Mouse (Mus musculus): ENCODE measurements around the gene AI854703.
"Not testable (repeated sequence)": the region's sequence is repeated elsewhere in the genome, so short reads cannot be mapped to it uniquely, and the experiment has no call there.

Gene AI854703

DNA sequence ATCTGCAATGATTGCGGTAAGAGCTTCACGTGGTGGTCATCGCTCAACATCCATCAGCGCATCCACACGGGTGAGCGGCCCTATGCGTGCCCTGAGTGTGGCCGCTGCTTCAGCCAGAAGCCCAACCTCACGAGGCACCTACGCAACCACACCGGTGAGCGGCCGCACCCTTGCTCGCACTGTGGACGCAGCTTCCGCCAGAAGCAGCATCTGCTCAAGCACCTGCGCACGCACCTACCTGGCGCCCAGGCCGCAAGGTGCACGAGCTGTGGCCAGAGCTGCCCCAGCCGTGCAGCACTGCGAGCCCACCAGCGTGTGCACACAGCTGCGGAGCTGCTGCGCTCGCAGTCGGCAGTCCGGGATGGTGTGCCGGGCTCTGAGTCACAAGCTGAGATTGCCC, 6.5 kb upstream of the AI854703 start:
- DNase-seq: no peak

DNA sequence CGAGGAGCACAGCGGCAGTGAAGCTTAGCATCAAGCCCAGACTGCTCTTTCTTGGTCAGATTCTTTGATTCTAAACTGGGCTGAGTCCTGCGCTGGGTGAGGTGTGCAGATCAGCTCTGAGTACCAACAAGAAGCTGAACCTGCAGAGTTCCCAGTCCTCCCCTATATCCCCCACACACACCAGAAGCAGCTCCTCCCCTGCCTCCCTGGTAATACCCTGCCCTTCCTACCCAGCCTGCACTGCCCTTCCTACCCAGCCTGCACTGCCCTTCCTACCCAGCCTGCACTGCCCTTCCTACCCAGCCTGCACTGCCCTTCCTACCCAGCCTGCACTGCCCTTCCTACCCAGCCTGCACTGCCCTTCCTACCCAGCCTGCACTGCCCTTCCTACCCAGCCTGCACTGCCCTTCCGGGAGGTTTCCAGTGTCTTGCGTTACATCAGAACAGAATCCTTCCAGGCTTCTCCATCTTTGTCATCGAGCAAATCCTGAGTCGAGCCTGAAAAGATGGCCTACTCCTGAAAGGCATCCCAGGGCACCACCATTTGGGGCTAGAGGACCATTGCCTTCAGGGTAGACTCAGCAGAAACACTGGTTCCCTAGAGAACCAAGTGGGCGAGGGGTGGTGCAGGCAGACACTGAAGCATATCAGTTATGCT, 4.2 kb upstream of the AI854703 start:
- not testable (repeated sequence) for DNase-seq

DNA sequence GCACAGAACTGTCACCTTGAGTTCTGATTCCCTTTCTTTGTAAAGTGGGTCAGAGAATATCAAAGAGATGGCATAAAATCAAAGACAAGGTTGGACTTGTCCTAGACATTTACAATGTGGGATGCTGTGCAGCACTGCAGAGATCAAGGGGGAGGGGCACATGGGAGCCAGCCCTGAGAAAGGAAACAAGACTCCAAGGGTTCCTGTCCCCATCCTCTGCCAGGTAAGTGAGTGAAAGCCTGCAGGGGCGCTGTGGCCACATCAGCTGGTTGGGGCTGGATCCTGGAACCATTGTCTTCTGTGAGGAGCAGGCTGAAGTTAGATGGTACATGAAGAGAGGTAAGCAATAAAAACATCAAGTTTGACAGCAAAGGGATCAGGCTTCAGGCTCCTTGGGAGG, 3.1 kb upstream of the AI854703 start:
- DNase-seq: no peak

DNA sequence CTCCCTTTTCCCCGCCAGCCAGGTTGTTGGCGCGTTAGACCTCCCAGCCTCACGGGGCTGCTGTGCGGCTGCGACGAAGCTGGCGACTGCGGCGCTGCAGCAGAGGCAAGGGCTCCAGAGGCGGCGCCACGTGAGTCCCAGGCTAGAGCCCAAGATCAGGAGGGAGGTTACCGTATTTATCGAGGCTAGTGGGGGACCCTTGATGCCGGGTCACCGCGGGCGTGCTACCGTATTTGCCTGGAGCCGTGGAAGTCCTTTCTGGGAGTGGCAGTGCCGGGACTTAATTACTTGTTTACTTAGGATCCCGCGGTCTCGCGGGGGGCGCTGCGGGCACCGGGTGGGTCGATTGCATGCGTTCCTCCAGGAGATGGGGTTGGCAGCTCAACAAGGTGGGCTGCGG, 420 bp downstream of the AI854703 start:
- DNase-seq: peak; percentile 89

DNA sequence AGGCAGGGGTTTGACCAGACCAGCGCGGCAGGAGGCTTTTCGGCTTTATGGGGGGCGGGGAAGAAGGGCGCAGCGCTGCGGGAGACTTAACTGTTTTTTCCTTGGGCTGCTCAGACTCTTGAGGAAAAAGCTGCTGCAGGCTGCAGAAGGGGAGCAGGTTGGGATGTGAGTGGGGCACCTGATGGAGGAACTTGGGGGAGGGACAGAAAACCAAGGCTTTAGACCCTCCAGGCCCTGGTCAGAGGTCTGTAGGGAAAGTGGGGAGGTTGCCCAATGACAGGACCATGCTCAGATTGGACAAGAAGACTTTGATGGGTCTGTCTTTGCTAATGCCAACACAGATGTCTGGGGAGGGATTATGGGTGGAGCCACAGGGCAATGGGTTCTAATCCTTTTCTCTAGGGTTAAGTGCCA, 954 bp downstream of the AI854703 start:
- peak; percentile 78 for DNase-seq

DNA sequence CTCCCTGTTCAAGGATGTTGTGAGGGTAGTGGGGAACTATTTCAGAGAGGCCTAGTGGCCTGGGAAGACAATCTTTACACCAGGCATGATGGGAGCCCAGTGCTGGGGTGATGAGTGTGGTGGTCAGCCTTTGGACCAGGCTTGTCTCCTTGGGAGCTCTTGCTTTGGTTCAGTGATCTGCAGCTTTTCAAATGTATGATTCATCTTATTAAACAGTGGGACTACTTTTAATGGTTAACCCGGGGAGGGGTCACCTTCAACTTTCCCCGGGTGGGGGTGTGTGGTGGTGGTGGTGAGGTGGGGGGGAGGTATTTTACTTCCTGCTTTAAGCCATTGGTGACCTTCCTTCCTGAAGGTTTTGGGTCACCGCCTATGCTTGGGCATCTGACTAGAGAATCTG, 1.8 kb downstream of the AI854703 start:
- DNase-seq: peak; percentile 94

DNA sequence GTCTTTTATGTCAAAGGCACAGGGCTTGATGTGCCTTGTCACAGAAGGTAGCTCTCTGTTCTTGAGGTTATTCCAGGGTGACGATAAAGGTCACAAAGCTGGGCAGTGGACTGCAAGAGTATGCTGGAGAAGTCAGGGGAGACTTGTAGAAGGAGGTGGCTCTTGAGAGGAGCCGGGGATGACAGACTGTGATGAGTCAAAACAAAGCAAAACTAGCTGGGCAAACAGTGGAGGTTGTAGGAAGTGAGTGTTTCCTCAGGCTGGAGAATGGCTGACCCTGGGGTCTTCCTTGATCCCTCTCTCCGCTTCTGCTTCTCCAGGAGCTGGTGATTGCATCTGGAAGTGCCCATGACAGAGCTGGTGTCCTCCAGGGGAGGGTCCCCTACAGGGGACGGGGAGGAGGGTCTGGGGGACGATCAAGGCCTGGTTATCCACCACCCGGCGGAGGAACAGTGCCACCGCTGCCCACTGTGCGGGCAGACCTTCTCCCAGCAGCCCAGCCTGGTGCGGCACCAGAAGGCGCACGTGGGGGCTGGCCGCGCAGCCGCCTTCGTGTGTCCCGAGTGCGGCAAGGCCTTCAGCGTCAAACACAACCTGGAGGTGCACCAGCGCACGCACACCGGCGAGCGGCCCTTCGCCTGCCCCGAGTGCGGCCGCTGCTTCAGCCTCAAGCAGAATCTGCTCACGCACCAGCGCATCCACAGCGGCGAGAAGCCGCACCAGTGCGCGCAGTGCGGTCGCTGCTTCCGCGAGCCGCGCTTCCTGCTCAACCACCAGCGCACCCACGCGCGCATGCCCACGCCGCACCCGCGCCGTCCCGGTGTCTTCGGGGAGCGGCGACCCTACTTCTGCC, 2.5 kb downstream of the AI854703 start:
- no peak for DNase-seq

DNA sequence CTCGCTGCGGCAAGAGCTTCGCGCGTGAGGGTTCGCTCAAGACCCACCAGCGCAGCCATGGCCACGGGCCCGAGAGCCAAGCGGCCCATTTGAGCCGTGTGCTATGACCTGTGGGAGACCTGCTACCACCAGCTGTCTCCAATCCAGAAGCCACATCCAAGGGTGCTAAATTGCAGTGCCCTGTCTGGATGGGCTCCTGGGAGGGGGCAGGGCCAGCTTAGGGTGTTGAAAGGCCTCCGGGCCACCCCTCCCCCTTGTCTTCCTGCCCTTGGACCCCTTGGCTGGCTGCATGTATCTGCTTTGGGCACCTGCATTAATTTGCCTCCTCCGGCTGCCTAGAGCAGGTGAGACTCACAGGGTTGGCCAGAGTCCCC, 3.1 kb downstream of the AI854703 start:
- DNase-seq: peak; percentile 79

DNA sequence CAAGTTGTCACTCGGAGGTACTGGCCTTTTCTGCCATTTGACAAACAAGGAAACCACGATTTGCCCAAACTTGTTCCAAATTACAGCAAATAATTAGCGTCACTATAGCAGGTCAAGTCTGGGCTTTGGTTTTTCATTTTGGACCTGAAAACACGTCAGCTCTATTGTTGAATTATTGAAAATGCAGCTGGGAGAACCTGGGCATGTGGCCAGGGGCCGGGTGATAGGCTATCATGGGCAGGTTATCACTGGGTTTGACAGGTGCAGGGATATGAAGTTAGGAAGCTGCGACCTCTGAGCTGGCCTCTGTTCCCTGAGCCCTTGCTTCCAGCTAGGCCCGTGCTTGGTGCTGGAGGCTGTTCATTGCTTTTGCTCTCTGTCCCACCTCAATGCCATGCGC, 4.3 kb downstream of the AI854703 start:
- DNase-seq: no peak

DNA sequence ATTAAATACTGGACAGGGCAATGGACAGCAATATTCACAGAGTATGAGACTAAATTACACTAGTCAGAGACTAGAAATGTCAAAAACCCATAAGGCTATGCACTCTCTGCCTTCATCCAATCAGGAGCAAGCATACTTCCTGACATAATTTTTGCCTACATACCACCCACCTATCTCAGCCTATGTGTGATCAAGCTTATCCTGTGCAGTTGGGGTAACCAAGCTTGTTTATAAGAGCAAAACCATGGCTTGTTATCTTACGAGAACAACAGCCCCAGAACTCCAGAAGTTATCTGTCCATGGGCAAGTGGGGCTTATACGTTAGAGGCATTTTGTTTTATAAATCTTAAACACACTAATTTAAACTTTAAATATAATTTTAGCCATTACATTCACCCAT, 8.5 kb downstream of the AI854703 start:
- DNase-seq: no peak

DNA sequence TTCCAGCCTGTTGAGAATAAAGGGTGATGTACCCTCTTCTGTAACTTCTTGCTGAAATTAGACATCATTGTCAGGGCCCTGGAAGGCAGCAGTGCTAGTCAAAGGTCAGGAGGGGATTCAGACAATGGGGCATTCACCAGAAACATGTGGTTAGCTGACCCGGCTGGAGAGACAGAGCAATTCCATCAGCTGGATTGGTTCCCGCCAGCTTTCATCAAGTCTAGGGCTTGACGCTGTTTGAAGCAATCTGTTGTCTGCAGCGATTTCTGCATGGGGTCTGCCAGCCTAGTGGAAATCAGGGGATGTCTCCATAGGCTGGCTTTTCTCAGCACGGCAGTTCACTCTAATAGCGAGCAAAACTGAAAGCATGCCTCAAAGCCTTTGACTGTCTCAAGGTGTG, 10.0 kb downstream of the AI854703 start:
- DNase-seq: no peak

DNA sequence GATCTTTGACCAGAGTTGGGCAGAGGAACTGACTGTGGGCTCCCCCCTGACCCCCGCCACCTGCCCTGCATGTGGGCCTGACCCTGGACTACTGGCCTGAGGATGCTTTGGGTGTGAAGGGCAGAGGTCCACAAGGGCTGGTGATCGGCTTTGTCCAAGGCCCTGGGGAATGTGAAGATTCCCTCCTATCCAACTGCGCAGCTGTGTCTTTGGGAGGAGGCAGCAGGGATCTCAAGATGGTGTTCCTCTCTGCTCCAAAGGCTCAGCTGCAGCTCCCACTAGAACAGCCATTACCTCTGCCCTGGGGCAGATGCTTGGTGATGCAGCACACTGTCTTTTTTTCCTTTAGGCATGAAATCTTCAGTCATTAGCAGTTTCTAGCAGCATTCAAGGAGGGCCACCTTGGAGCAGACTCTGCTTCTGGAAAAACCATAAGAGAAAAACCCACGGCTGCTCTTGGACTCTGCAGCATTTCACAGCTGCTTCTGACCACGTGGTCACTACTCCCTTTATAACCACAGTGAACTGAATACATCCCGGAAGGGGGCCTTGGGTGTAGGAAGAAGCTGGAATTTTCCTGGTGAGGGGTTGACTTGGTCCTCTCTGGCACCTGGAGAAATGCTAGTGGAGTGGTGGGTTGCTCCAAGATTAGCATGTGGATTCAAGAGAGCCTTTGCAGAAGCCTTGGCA, 11.4 kb downstream of the AI854703 start:
- no peak for DNase-seq

DNA sequence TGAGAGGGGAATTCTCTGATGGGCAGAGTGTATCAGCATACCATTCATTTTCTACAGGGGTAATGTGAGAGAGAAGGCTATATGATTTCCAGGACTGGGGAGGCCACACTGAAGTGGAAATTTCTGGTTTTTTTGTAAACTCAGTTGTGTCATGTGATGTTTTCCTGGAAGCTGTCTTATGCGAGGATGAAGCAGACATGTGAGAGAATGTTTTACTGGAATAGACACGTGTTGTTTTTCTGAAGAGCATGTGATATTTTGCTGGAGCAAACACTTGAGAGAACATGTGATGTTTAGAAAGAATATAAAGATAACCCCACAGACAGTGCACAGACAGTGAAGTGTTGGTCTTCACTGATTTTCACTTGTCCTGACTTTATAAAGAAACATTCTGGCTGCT, 12.0 kb downstream of the AI854703 start:
- peak; percentile 72 for DNase-seq

DNA sequence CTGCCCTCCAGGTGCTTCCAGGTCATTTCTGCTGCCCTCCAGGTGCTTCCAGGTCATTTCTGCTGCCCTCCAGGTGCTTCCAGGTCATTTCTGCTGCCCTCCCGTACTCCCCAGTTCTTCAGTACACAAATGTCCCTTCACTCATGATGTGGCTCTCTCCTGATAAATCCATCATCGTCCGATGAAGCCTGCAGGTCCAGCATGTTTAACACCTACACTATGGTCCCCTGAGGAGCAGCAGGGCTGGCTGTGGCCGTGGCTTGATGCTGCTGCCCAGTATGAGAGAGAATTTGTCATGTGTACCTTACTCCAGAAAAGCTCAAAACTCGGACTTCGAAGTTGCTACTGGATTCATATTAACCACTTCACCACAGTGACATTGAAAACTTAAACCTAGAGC, 14.8 kb downstream of the AI854703 start:
- DNase-seq: no peak

DNA sequence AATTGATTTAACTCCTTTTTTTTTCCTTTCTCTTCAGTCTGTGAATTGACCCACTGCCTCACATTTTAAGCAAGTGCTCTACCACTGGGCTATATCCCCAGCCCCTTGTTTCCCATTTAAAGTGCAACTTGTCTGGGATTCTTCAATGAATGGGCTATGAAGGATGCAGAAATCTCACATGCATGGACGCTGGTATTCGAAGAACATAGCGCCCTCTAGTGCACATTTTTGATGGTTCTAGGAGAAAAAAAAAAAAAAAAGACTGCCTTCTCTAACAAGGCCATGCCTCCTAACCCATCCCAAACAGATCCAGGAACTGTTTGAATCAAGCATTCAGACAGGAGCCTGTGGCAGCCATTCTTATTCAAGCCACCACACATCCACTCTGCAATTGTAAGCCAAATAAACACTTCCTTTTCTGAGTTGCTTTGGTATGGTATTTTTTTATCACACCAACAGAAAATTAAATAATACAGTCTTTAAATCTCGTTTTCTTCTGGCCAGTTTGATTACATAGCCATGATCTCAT, 16.3 kb downstream of the AI854703 start:
- DNase-seq: peak; percentile 73

DNA sequence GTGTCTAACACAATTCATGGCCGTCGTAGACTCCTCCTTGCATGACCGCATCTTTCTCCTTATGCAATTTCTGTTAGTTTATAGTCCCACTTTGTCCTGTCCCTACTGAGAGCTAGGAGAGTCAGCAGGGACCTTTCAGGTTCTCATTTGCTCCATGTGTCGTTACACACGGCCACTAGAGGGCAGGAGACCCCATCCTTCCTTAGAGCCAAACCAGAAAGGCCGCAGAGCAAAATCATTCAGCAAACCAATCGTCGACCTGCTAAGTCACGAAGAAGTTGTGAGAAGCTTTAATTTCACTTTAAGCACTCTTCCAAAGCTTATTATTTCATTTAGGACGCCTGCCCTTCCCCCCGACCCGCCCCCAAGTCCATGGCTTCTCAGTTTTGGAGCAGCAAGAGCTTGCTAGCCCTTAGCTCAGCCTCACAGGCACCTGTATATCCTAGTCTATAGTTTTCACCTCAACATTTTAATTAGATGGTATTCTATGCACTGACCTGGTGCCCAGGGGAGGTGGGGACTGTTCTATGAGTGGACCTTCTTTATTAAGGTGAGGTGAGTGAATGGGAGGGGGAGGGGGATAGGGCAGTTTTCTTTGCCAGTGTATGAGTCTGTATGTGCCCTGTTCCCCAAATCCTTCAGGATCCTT, 19.2 kb downstream of the AI854703 start:
- DNase-seq: peak; percentile 85

DNA sequence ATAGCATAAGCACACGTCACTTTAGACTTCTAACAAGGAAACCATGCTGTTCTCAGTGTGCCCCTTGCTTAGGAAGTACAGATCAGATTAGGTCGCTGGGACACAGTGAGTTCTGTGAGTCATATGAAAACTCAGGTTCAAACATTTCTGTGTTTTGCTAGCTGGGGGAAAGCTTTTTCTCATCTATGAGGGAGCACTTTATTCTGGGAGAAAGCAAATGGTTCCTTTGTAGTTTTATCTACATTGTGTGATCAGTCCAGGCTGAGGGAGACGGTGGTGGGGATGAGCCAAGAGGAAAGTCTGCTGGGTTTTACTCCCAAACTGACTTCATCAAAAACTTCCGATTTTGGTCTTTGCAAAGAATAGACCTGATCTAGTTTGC, 19.7 kb downstream of the AI854703 start:
- no peak for DNase-seq

DNA sequence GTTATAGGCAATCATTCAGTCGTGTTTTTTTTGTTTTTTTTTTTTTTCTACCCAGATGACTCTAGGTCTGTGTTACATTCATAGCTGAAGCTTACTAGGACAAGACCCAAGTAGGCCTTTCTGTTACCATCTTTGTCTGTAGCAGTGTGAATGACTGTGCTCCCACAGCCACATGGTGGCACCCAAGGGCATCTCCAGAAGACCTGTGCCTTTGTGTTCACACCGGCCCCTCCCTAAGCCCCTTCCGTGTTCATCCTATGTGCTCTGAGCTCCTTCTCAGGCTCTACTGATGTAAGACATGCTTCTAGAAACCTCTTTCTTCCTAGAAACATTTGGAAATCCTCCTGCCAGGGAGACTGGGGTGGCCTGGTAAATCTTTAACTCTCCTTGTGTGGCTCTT, 20.4 kb downstream of the AI854703 start, which contains the start of gene Gimap8:
Gene Gimap8 (plus strand): TSS at position 240 of the 400 bp plus-strand sequence.
- DNase-seq: peak; percentile 83

DNA sequence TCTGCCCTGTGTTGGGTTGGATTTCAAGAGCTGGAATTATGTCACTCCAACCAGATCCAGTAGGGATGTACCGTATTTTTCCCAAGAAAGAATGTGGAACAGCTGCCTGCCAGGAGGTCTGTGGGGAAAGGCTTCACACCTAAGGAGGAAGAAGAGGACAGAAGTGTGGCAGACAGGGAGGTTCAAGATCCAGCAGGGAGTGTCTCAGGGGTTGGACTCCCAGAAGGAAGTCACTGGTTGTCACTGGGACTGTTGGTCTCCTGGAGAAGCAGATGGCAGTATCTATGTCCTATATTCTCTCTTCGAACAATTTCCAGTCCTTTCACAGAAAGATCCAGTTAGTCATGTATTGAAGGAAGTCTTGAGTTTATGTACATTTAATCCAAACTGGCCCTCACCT, 21.0 kb downstream of the AI854703 start:
- DNase-seq: no peak

DNA sequence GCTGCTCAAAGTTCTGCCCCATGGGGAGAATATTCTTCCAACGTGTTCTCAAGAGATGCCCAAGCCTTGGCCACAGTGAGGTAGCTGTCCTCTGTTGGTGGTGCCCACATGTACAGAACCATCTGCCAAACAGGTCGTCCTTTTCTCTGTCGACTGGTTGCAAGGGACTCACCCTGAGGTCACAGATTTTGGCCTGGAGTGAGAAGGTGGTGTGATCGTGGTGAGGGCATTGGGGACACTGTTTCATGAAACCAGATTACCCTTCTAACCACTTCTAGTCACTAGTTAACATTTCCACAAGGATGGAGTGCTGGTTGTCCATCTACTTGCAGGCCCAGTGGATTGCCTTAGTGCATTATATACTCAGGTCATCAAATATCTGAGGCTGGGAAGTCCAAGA, 22.2 kb downstream of the AI854703 start:
- DNase-seq: peak; percentile 75

DNA sequence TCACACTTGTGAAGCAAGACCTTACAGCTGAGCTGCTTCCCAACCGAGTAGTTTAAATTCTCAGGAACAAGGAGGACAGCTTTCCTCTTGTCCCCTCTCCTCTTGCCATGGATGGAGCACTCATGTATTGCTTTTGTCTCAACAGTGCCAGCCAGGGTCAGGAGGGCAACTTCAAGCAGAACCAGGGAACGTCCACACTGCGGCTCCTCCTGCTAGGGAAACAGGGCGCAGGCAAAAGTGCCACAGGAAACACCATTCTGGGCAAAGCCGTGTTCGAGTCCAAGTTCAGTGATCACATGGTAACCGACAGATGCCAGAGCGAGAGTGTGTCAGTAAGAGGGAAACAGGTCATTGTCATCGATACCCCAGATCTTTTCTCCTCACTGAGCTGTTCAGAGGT, 23.5 kb downstream of the AI854703 start:
- DNase-seq: no peak

DNA sequence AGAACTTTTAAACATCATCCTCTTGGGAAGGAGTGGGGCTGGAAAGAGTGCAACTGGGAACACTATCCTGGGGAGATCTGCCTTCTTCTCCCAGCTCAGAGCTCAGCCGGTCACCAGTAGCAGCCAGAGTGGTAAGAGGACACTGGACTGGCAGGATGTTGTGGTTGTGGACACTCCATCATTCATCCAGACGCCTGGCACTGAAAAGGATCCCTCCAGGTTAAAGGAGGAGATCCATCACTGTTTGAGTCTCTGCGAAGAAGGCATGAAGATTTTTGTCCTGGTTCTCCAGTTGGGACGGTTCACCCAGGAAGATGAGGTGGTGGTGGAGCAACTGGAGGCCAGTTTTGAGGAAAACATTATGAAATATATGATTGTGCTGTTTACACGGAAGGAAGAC, 32.2 kb downstream of the AI854703 start:
- no peak for DNase-seq

DNA sequence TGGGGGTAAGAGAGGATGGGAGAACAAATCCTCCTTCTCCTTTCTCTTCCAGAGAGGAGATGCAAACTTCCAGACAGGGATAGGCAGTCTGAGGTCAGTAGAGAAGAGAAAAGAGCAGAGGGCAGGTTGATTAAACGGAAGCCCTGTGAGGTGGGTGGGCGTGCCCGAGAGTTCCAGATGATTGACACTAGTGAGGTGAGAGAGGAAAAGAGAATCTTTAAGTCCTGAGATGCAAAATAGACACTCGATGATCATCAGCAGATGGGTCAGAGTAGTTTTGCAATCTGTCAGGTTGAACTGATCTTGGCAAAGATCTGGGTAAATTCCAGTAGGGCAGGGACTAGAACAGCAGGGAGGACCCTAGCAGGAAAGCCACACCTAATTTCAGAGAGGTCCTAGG, 38.2 kb downstream of the AI854703 start:
- DNase-seq: no peak
